Mouse (Mus musculus): ENCODE results near the gene Filip1l. TPM values are rescaled to one million over a fixed set of nuclear protein-coding genes. Genes with fewer than 3 reads are reported as not detected.

Filip1l gene
- polyA plus RNA-seq, 1 experiment from 2014 or later: 29.0 TPM

GRCm38 (mm10) chr16:57470286-57470830 is 117.5 kb downstream of the Filip1l start:
- H3K4me3 ChIP-seq (ENCODE audit: low read depth, low read length): no peak overlapping the region
- 85% methylated on average over 12 of the region's 12 CpGs for WGBS
- no peak for ATAC-seq (ENCODE audit: insufficient read depth)
- no peak for TF ChIP-seq CTCF (IDR thresholded peaks at IDR 0.05; ENCODE audit: low read depth)
- H3K9me3 ChIP-seq (ENCODE audit: low read depth, low read length): no peaks in the 10 kb centered on the region
- no peak overlapping the region for H3K27ac ChIP-seq (ENCODE audit: low read depth)
- H3K9ac ChIP-seq: no peak overlapping the region
- H3K27me3 ChIP-seq (ENCODE audit: insufficient read depth, low read length): no peaks in the 10 kb centered on the region
- DNase-seq: no peak
- H3K4me1 ChIP-seq (ENCODE audit: insufficient read depth): peaks cover 2% of the 10 kb centered on the region; the same call in 1 of the 2 replicates
- no peaks in the 10 kb centered on the region for H3K36me3 ChIP-seq (ENCODE audit: insufficient read depth)
- H3K4me2 ChIP-seq: no peak overlapping the region

- H3K9me3 ChIP-seq (ENCODE audit: low read depth, low read length): no peaks in the 10 kb centered on the region
- H3K4me3 ChIP-seq (ENCODE audit: low read depth, low read length): no peak overlapping the region
- no peak for TF ChIP-seq CTCF (IDR thresholded peaks at IDR 0.05; ENCODE audit: low read depth)
- ATAC-seq (ENCODE audit: insufficient read depth) (no peak), DNase-seq (no peak)
- H3K27ac ChIP-seq (ENCODE audit: low read depth): no peak overlapping the region
- H3K27me3 ChIP-seq (ENCODE audit: insufficient read depth, low read length): no peaks in the 10 kb centered on the region
- H3K4me1 ChIP-seq (ENCODE audit: insufficient read depth): peaks cover 2% of the 10 kb centered on the region; the same call in 1 of the 2 replicates
- no peaks in the 10 kb centered on the region for H3K36me3 ChIP-seq (ENCODE audit: insufficient read depth)
- no peak overlapping the region for H3K4me2 ChIP-seq
- H3K9ac ChIP-seq: no peak overlapping the region
Observed at GRCm38 (mm10) chr16:57471071-57471470, 118.2 kb downstream of the Filip1l start.

DNA sequence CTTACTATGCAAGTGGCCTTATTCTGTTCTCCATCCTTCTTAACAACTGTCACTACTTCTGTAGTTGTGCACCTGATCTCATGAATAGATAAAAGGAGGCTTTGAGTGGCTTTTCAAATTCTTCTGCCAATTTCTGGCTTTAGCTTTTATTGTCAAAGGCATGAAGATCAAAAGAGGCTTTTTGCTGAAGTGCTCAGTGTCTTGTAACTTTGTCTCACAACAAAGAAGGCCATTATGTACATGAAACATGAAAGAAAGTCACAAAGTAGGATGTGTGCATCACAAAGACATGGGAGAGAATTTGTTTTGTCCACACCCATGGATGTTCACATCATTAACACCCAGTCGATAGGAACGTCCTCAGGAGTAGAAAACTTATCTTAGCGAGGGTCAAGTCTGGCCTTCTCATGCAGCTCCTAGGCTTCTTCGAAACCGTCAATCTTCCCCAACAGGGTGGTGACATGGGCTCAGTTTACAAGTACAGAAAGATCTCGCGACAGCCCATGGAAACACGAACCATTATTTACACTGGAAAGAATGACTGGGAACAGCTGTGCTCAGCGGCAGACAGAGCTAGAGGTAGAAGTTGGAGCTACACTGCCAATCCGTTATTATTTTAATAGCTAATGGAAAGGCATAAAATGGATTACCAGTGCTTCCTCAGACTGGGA is 120.7 kb downstream of the Filip1l start:
- no peak for TF ChIP-seq CTCF (IDR thresholded peaks at IDR 0.05; ENCODE audit: low read depth)
- WGBS: 13% methylated on average over 10 of the region's 10 CpGs
- no peak overlapping the region for H3K27ac ChIP-seq (ENCODE audit: low read depth)
- ATAC-seq (ENCODE audit: insufficient read depth): 0 out of 2 replicates have a peak, but pooled peaks have one; percentile 71
- H3K9ac ChIP-seq: no peak overlapping the region
- H3K4me2 ChIP-seq: no peak overlapping the region
- H3K9me3 ChIP-seq (ENCODE audit: low read depth, low read length): 0 out of 2 replicates have a peak, but pooled peaks cover 5% of the 10 kb centered on the region
- DNase-seq: peak; percentile 51
- no peaks in the 10 kb centered on the region for H3K27me3 ChIP-seq (ENCODE audit: insufficient read depth, low read length)
- H3K36me3 ChIP-seq (ENCODE audit: insufficient read depth): no peaks in the 10 kb centered on the region
- peaks cover 2% of the 10 kb centered on the region; the same call in 1 of the 2 replicates for H3K4me1 ChIP-seq (ENCODE audit: insufficient read depth)
- H3K4me3 ChIP-seq (ENCODE audit: low read depth, low read length): no peak overlapping the region

GRCm38 (mm10) chr16:57478451-57478850 is 125.6 kb downstream of the Filip1l start:
- Histone ChIP-seq H3K27ac (ENCODE audit: low read depth) (no peak overlapping the region), H3K9ac (no peak overlapping the region), H3K36me3 (ENCODE audit: insufficient read depth) (no peaks in the 10 kb centered on the region), H3K27me3 (ENCODE audit: insufficient read depth, low read length) (0 out of 2 replicates have a peak, but pooled peaks cover 8% of the 10 kb centered on the region), H3K4me2 (no peak overlapping the region), H3K4me3 (ENCODE audit: low read depth, low read length) (no peak overlapping the region), H3K4me1 (ENCODE audit: insufficient read depth) (peaks cover 5% of the 10 kb centered on the region; the same call in 1 of the 2 replicates), H3K9me3 (ENCODE audit: low read depth, low read length) (0 out of 2 replicates have a peak, but pooled peaks cover 5% of the 10 kb centered on the region)
- TF ChIP-seq CTCF (IDR thresholded peaks at IDR 0.05; ENCODE audit: low read depth): no peak
- DNase-seq (no peak), ATAC-seq (ENCODE audit: insufficient read depth) (no peak)
- 74% methylated on average over 2 of the region's 2 CpGs for WGBS

DNA sequence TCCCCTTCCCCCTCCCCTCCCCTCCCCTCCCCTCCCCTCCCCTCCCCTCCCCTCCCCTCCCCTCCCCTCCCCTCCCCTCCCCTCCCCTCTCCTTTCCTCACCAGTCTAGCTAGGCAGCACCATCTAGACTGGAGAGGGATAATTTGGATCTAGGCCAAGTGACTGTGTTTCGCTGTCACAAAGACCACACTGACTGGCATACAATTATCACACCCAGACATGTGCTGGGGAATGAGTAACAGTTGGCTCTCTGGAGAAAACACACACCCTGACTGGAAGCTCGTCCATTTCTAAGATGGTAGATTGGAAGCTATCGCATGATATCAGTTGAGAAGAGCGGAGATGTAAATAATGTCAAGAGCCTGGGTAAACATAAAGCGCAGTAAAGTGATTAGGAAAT is 126.9 kb downstream of the Filip1l start:
- Histone ChIP-seq H3K36me3 (ENCODE audit: insufficient read depth) (no peaks in the 10 kb centered on the region), H3K4me2 (no peak overlapping the region), H3K4me1 (ENCODE audit: insufficient read depth) (peaks cover 6% of the 10 kb centered on the region; the same call in 1 of the 2 replicates), H3K4me3 (ENCODE audit: low read depth, low read length) (no peak overlapping the region), H3K9ac (no peak overlapping the region), H3K9me3 (ENCODE audit: low read depth, low read length) (0 out of 2 replicates have a peak, but pooled peaks cover 5% of the 10 kb centered on the region), H3K27ac (ENCODE audit: low read depth) (no peak overlapping the region), H3K27me3 (ENCODE audit: insufficient read depth, low read length) (0 out of 2 replicates have a peak, but pooled peaks cover 8% of the 10 kb centered on the region)
- DNase-seq: peak; percentile 89
- peak; percentile 82 for ATAC-seq (ENCODE audit: insufficient read depth)
- WGBS: 18% methylated on average over 5 of the region's 5 CpGs
- TF ChIP-seq CTCF (IDR thresholded peaks at IDR 0.05; ENCODE audit: low read depth): no peak

GRCm38 (mm10) chr16:57482264-57482663 is 129.4 kb downstream of the Filip1l start:
- ATAC-seq (ENCODE audit: insufficient read depth) (no peak), DNase-seq (peak; percentile 28)
- H3K4me2 ChIP-seq: no peak overlapping the region
- no peaks in the 10 kb centered on the region for H3K9me3 ChIP-seq (ENCODE audit: low read depth, low read length)
- H3K27me3 ChIP-seq (ENCODE audit: insufficient read depth, low read length): 0 out of 2 replicates have a peak, but pooled peaks cover 8% of the 10 kb centered on the region
- no peak overlapping the region for H3K4me3 ChIP-seq (ENCODE audit: low read depth, low read length)
- H3K27ac ChIP-seq (ENCODE audit: low read depth): no peak overlapping the region
- WGBS: 57% methylated on average over 6 of the region's 6 CpGs
- no peaks in the 10 kb centered on the region for H3K36me3 ChIP-seq (ENCODE audit: insufficient read depth)
- H3K9ac ChIP-seq: no peak overlapping the region
- TF ChIP-seq CTCF (IDR thresholded peaks at IDR 0.05; ENCODE audit: low read depth): no peak
- peaks cover 6% of the 10 kb centered on the region; the same call in 1 of the 2 replicates for H3K4me1 ChIP-seq (ENCODE audit: insufficient read depth)

GRCm38 (mm10) chr16:57482911-57483310 is 130.0 kb downstream of the Filip1l start:
- no peak for ATAC-seq (ENCODE audit: insufficient read depth)

More at GRCm38 (mm10) chr16:57482911-57483310, 130.0 kb downstream of the Filip1l start:
- TF ChIP-seq CTCF (IDR thresholded peaks at IDR 0.05; ENCODE audit: low read depth): no peak
- Histone ChIP-seq H3K4me1 (ENCODE audit: insufficient read depth) (peaks cover 6% of the 10 kb centered on the region; the same call in 1 of the 2 replicates), H3K27ac (ENCODE audit: low read depth) (no peak overlapping the region), H3K4me2 (no peak overlapping the region), H3K27me3 (ENCODE audit: insufficient read depth, low read length) (0 out of 2 replicates have a peak, but pooled peaks cover 8% of the 10 kb centered on the region), H3K36me3 (ENCODE audit: insufficient read depth) (no peaks in the 10 kb centered on the region), H3K9me3 (ENCODE audit: low read depth, low read length) (no peaks in the 10 kb centered on the region), H3K9ac (no peak overlapping the region), H3K4me3 (ENCODE audit: low read depth, low read length) (no peak overlapping the region)
- peak; percentile 28 for DNase-seq
- 28% methylated on average over 4 of the region's 4 CpGs for WGBS
